Mouse (Mus musculus) myocyte (in vitro differentiated cells): ENCODE measurements at regions not wholly inside any gene's neighbourhood (a gene's known extent, or its start where the extent isn't known, plus 50 kb on each side); places are given as distances from the start of the nearest gene placed in this dataset.

ENCODE experiments used
- H3K27me3 ChIP-seq: one replicate; pipeline ENCODE4 v1.6.1; 2011; ENCODE audit not compliant: control insufficient read depth, insufficient read depth, insufficient read length
- H3K36me3 ChIP-seq: one replicate; pipeline ENCODE4 v1.6.1; 2011; ENCODE audit not compliant: control insufficient read depth, insufficient read depth
- H3K4me2 ChIP-seq: one replicate; pipeline ENCODE4 v1.6.1; 2011; ENCODE audit warnings: low read depth, control low read depth
- H3K4me3 ChIP-seq: one replicate; pipeline ENCODE4 v1.5.1; 2011; ENCODE audit warnings: mild to moderate bottlenecking, control low read depth, moderate library complexity
- H3K79me2 ChIP-seq: one replicate; pipeline ENCODE4 v1.6.1; 2011; ENCODE audit not compliant: control insufficient read depth, insufficient read depth
- H3ac ChIP-seq: one replicate; pipeline ENCODE4 v1.6.1; 2011; ENCODE audit not compliant: control insufficient read depth, insufficient read length
- CEBPB ChIP-seq: IDR thresholded peaks from 2 replicates; pipeline ENCODE4 v1.6.1; 2011; ENCODE audit warnings: mild to moderate bottlenecking, moderate library complexity; ENCODE audit not compliant: poor library complexity, insufficient read depth, severe bottlenecking
- E2F4 ChIP-seq: IDR thresholded peaks from one replicate; pipeline ENCODE4 v1.6.1; 2011; ENCODE audit warnings: mild to moderate bottlenecking, control low read depth, moderate library complexity; ENCODE audit not compliant: insufficient read depth
- MAX ChIP-seq: IDR thresholded peaks from one replicate; pipeline ENCODE4 v1.6.1; 2011; ENCODE audit warnings: low read depth, mild to moderate bottlenecking, control low read depth
- MYOD1 ChIP-seq, 3 experiments: IDR thresholded peaks; one replicate each; pipeline ENCODE4 v1.6.1; 2011; ENCODE audit warnings: control low read depth in 2 of 3, low read depth in 2 of 3, mild to moderate bottlenecking in 2 of 3, moderate library complexity in 1 of 3; ENCODE audit not compliant: insufficient read length in 2 of 3, control insufficient read depth in 1 of 3
- MYOG ChIP-seq, 3 experiments: IDR thresholded peaks; one replicate each; pipeline ENCODE4 v1.6.1; 2011; ENCODE audit warnings: control low read depth in 2 of 3, low read depth in 2 of 3, mild to moderate bottlenecking in 2 of 3; ENCODE audit not compliant: insufficient read length in 2 of 3, control insufficient read depth in 1 of 3, insufficient read depth in 1 of 3
- POLR2A ChIP-seq: IDR thresholded peaks from one replicate; pipeline ENCODE4 v1.6.1; 2011; ENCODE audit warnings: low read depth, mild to moderate bottlenecking, control low read depth, moderate library complexity; ENCODE audit not compliant: insufficient read length
- POLR2AphosphoS2 ChIP-seq: IDR thresholded peaks from one replicate; pipeline ENCODE4 v1.6.1; 2011; ENCODE audit warnings: low read depth, control low read depth; ENCODE audit not compliant: insufficient read length
- REST ChIP-seq: IDR thresholded peaks from one replicate; pipeline ENCODE4 v1.6.1; 2011; ENCODE audit warnings: mild to moderate bottlenecking, control low read depth, moderate library complexity; ENCODE audit not compliant: insufficient read depth, insufficient read length
- SRF ChIP-seq: IDR thresholded peaks from one replicate; pipeline ENCODE4 v1.6.1; 2011; ENCODE audit warnings: low read depth; ENCODE audit not compliant: control insufficient read depth, insufficient read length
- TCF12 ChIP-seq: IDR thresholded peaks from one replicate; pipeline ENCODE4 v1.6.1; 2011; ENCODE audit warnings: mild to moderate bottlenecking, control low read depth; ENCODE audit not compliant: poor library complexity, insufficient read depth, severe bottlenecking
- TCF3 ChIP-seq: IDR thresholded peaks from one replicate; pipeline ENCODE4 v1.6.1; 2011; ENCODE audit warnings: low read depth, control low read depth; ENCODE audit not compliant: insufficient read length
- USF1 ChIP-seq: IDR thresholded peaks from one replicate; pipeline ENCODE4 v1.6.1; 2011; ENCODE audit warnings: low read depth, mild to moderate bottlenecking, control low read depth, moderate library complexity

DNA sequence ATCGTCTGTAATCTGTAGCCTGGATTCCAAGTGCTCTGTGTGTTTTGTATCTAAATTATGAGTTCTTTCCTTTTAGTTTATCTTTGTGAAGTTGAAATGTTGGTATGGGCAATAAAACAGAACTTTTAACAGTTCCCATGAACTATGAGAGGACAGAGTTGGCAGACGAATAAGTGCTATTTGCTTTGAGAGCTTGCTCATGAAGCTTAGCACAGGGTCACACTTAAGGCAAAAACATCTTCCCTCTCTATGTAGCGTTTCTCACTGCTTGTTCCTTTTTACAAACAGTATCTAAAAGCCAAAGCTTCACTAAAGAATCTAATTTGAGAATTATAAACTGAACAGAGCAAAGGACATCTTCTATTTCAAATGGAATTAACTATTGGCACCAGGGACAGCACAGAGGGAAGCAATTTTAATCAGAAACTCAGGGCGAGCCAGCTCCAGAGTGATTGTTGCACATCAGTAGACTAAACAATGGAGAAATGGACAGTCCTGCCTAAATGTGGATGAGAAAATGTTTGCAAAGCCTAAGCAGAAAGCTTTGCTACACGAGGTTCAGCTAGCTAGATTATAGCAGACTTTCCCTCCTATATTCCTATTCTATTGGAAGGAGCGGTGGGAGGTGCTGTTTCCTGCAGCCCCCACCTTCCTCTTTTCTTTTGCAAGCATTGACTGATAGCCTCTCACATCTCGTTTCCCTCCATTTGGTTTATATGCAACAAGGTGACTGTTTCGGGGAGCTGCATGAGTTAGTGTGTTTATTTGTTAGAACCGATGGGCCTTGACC, 140.5 kb upstream of the Slco6d1 start:
- no peak overlapping the region for H3K4me2 ChIP-seq
- no peak overlapping the region for H3ac ChIP-seq
- no peaks in the 10 kb centered on the region for H3K36me3 ChIP-seq
- TF ChIP-seq REST (no peak), TCF12 (no peak), SRF (no peak), USF1 (no peak), MAX (no peak), CEBPB (no peak), MYOD1 (IDR thresholded peaks at IDR 0.05; ENCODE audit: control insufficient read depth in 1 of 3, insufficient read length in 2 of 3, low read depth in 2 of 3) (no peak), POLR2AphosphoS2 (no peak), E2F4 (no peak)
- no peaks in the 10 kb centered on the region for H3K27me3 ChIP-seq
- no peak overlapping the region for H3K4me3 ChIP-seq
- H3K79me2 ChIP-seq, result no peaks in the 10 kb centered on the region

GRCm38 (mm10) chr1:98281053-98281770, 139.7 kb upstream of the Slco6d1 start:
- no peaks in the 10 kb centered on the region for H3K27me3 ChIP-seq
- H3K79me2 ChIP-seq, result no peaks in the 10 kb centered on the region
- no peak overlapping the region for H3ac ChIP-seq
- no peak overlapping the region for H3K4me2 ChIP-seq
- no peak for TF ChIP-seq REST
- no peak for TF ChIP-seq SRF
- H3K36me3 ChIP-seq, result no peaks in the 10 kb centered on the region
- no peak overlapping the region for H3K4me3 ChIP-seq

DNA sequence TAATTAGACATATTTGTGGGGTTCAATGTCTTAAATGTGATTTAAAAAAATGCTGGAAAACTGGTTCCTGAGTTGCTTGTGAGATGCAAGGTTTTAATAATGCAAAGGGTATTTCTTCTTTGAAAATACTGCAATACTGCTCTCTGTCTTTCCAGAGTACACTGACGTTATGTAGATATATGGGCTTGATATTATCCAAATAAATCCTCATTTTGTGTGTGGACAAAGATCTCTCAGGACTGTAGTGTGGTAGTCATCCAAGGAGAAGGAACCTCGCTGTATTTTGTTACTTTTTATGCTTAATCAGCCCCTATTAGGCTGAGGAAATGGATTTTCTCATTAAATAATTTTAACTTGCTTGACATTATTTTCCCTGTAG, 139.2 kb upstream of the Slco6d1 start:
- no peak for TF ChIP-seq REST
- TF ChIP-seq MYOD1 (IDR thresholded peaks at IDR 0.05; ENCODE audit: control insufficient read depth in 1 of 3, insufficient read length in 2 of 3, low read depth in 2 of 3), result no peak
- TF ChIP-seq POLR2A, result no peak
- no peak for TF ChIP-seq TCF3
- no peak for TF ChIP-seq TCF12
- TF ChIP-seq MAX, result no peak
- TF ChIP-seq MYOG (IDR thresholded peaks at IDR 0.05; ENCODE audit: control insufficient read depth in 1 of 3, insufficient read depth in 1 of 3, insufficient read length in 2 of 3, low read depth in 2 of 3), result no peak
- TF ChIP-seq SRF, result no peak
- TF ChIP-seq CEBPB, result no peak
- no peak for TF ChIP-seq POLR2AphosphoS2
- TF ChIP-seq E2F4, result no peak
- H3K79me2 ChIP-seq, result no peaks in the 10 kb centered on the region
- no peaks in the 10 kb centered on the region for H3K36me3 ChIP-seq
- H3K4me2 ChIP-seq, result no peak overlapping the region
- H3K27me3 ChIP-seq, result no peaks in the 10 kb centered on the region
- no peak overlapping the region for H3ac ChIP-seq
- H3K4me3 ChIP-seq, result no peak overlapping the region

- H3K36me3 ChIP-seq, result no peaks in the 10 kb centered on the region
- H3K27me3 ChIP-seq, result no peaks in the 10 kb centered on the region
- H3K4me3 ChIP-seq, result no peak overlapping the region
- H3K79me2 ChIP-seq, result no peaks in the 10 kb centered on the region
- H3ac ChIP-seq, result no peak overlapping the region
- no peak overlapping the region for H3K4me2 ChIP-seq
- TF ChIP-seq CEBPB (no peak), USF1 (no peak), TCF3 (no peak), POLR2AphosphoS2 (no peak), POLR2A (no peak), REST (no peak), SRF (no peak), MYOG (IDR thresholded peaks at IDR 0.05; ENCODE audit: control insufficient read depth in 1 of 3, insufficient read depth in 1 of 3, insufficient read length in 2 of 3, low read depth in 2 of 3) (no peak), MYOD1 (IDR thresholded peaks at IDR 0.05; ENCODE audit: control insufficient read depth in 1 of 3, insufficient read length in 2 of 3, low read depth in 2 of 3) (no peak), TCF12 (no peak), MAX (no peak), E2F4 (no peak)
Measured at GRCm38 (mm10) chr1:98303166-98303565, 117.8 kb upstream of the Slco6d1 start.

DNA sequence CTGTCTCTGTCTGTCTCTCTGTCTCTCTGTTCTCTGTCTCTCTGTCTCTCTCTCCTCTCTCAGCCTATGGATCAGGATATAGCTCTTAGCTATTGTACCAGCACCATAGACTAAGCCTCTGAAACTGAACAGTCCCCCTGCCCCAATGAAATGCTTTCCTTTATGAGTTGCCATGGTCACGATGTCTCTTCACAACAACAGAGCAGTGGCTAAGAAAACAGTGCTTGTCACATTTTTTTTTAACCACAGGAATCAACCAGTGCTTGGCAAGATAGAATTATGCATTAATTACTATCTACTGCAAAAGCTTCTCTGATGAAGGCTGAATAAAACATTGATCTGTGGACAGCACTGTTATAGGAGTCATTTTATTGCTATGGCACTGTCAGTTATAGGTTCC, 114.6 kb upstream of the Slco6d1 start:
- Histone ChIP-seq H3ac (no peak overlapping the region), H3K36me3 (no peaks in the 10 kb centered on the region), H3K4me3 (no peak overlapping the region), H3K79me2 (no peaks in the 10 kb centered on the region), H3K4me2 (no peak overlapping the region), H3K27me3 (no peaks in the 10 kb centered on the region)
- TF ChIP-seq TCF12 (no peak), POLR2A (no peak), REST (no peak), USF1 (no peak), E2F4 (no peak), SRF (no peak), MYOG (IDR thresholded peaks at IDR 0.05; ENCODE audit: control insufficient read depth in 1 of 3, insufficient read depth in 1 of 3, insufficient read length in 2 of 3, low read depth in 2 of 3) (no peak), MAX (no peak), POLR2AphosphoS2 (no peak), MYOD1 (IDR thresholded peaks at IDR 0.05; ENCODE audit: control insufficient read depth in 1 of 3, insufficient read length in 2 of 3, low read depth in 2 of 3) (no peak), CEBPB (no peak), TCF3 (no peak)
